Mouse (Mus musculus) spleen, adult 2 months (tissue): ENCODE results near the gene Sypl.

ENCODE experiments used
- CTCF ChIP-seq: fragments of 200-500 bp; IDR thresholded peaks from 2 replicates; pipeline ENCODE4 v1.5.1; 2011; ENCODE audit warnings: mild to moderate bottlenecking, inconsistent platforms; ENCODE audit not compliant: insufficient read depth, insufficient read length, insufficient replicate concordance; ENCODE audit errors: extremely low read depth
- POLR2A ChIP-seq: fragments of 200-500 bp; IDR thresholded peaks from 2 replicates; pipeline ENCODE4 v1.6.1; 2011; ENCODE audit warnings: low read depth, low read length, inconsistent platforms

DNA sequence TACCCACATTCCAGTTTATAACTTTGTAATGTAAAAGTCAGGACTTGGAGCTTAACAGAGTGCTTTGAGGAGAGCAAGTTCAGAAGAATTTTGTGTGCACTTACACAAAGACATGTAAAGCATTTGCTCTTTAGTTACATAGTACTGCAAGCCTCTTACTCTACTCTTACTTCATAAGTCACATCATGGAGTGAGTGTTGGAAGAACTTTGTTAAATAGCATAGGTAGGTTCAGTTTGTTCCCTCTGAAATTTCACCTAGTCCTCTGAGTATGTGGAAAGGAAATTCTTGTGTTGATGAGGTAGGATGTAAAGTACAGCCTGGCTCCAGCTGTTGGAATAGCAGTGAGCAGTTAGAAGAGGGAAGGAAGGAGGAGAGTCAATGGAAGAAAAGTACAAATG, 21.2 kb downstream of the Sypl start:
- TF ChIP-seq POLR2A (no peak), CTCF (no peak)
